Mouse (Mus musculus) liver, embryonic 16.5 days (tissue): ENCODE data around the gene Pan3. TPM values are rescaled to one million over a fixed set of nuclear protein-coding genes. Genes with fewer than 3 reads are reported as not detected.

Experiments used
- ATAC-seq: fragments of 200-750 bp; cut with Nextera tagmentation; 2 replicates; pipeline ENCODE4 v1.8.0; 2017; ENCODE audit warnings: low read depth, mild to moderate bottlenecking, moderate number of reproducible peaks, moderate library complexity
- H3K27ac ChIP-seq: fragments of 300-500 bp; sonication (generic); 2 replicates; pipeline ENCODE4 v1.5.1; 2014; ENCODE audit warnings: mild to moderate bottlenecking, low read length
- H3K27me3 ChIP-seq: fragments of 300-500 bp; sonication (generic); 2 replicates; pipeline ENCODE4 v1.6.1; 2014; ENCODE audit warnings: low read depth, low read length, mixed read lengths; ENCODE audit not compliant: control insufficient read depth, insufficient read depth
- H3K36me3 ChIP-seq: fragments of 300-500 bp; sonication (generic); 2 replicates; pipeline ENCODE4 v1.6.1; 2014; ENCODE audit warnings: mild to moderate bottlenecking; ENCODE audit not compliant: control insufficient read depth, insufficient read depth
- H3K4me1 ChIP-seq: fragments of 300-500 bp; sonication (generic); 2 replicates; pipeline ENCODE4 v1.6.1; 2014; ENCODE audit warnings: low read depth, low read length, mixed read lengths; ENCODE audit not compliant: control insufficient read depth
- H3K4me2 ChIP-seq: fragments of 300-500 bp; sonication (generic); 2 replicates; pipeline ENCODE4 v1.6.1; 2014; ENCODE audit warnings: low read depth, low read length, mixed read lengths
- H3K4me3 ChIP-seq: fragments of 300-500 bp; sonication (generic); 2 replicates; pipeline ENCODE4 v1.5.1; 2014; ENCODE audit warnings: low read depth, mild to moderate bottlenecking, low read length
- H3K9ac ChIP-seq: fragments of 300-500 bp; sonication (generic); 2 replicates; pipeline ENCODE4 v1.6.1; 2014; ENCODE audit warnings: low read depth, low read length
- H3K9me3 ChIP-seq: fragments of 300-500 bp; sonication (generic); replicated peaks from 2 replicates; pipeline ENCODE4 v1.6.1; 2016; ENCODE audit warnings: low read length; ENCODE audit not compliant: control insufficient read depth
- WGBS: fragments of 180-500 bp; shearing (Covaris S2); extraction: QIAGEN DNeasy Blood & Tissue Kit; methylation state at CpG from one replicate; pipeline ENCODE4 v1.1.7; 2014; ENCODE audit not compliant: insufficient replicate concordance; 5-methylcytosine and 5-hydroxymethylcytosine counted together
- polyA plus RNA-seq: library from polyadenylated mRNA; unstranded; fragments of >200 nt; fragmentation: Nextera tagmentation; extraction: Ambion mirVana; gene quantifications from 2 replicates; pipeline ENCODE4 v1.2.1, GENCODE M21; 2015

Pan3 gene
- polyA plus RNA-seq, 1 experiment from 2014 or later: 32.0 TPM

- no peaks in the 10 kb centered on the region for H3K9me3 ChIP-seq
- H3K9ac ChIP-seq: no peak overlapping the region
- H3K4me3 ChIP-seq: no peak overlapping the region
- ATAC-seq: no peak
- no peaks in the 10 kb centered on the region for H3K27me3 ChIP-seq
- H3K4me2 ChIP-seq: peak overlapping the region; percentile 14; the same call in 1 of the 2 replicates
- 39% methylated on average over 3 of the region's 3 CpGs for WGBS
- no peaks in the 10 kb centered on the region; the same call in 1 of the 2 replicates for H3K36me3 ChIP-seq
- peak overlapping the region; percentile 55 for H3K27ac ChIP-seq
- H3K4me1 ChIP-seq: peaks cover 68% of the 10 kb centered on the region
These were observed 11.1 kb downstream of the Pan3 start for GRCm38 (mm10) chr5:147440996-147441507.

DNA sequence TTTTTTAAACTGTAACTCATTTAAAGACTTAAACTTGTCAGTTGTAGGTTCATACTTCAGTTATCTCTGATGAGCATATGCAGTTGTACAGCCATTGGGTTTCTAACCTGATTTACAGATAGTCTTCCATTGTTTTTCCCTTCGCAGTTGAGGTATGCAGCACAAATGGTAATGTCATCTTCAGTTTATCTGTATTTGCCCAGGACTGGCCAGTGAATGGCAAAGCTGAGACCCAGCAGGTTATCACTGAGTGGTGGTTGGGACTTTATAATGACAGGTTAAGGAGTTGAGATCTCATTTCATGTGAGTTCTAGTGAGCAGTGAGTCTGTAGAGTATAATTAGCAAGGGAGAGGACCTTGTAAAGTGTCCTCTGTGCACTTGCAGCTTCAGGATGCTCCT, 12.0 kb downstream of the Pan3 start:
- ATAC-seq: peak; percentile 59
- H3K9ac ChIP-seq: no peak overlapping the region
- no peak overlapping the region for H3K4me3 ChIP-seq
- no peaks in the 10 kb centered on the region for H3K9me3 ChIP-seq
- peaks cover 59% of the 10 kb centered on the region for H3K4me1 ChIP-seq
- no peaks in the 10 kb centered on the region for H3K27me3 ChIP-seq
- H3K36me3 ChIP-seq: no peaks in the 10 kb centered on the region; the same call in 1 of the 2 replicates
- 14% methylated on average over 1 of the region's 1 CpGs for WGBS
- peak overlapping the region; percentile 2; the same call in 1 of the 2 replicates for H3K4me2 ChIP-seq
- peak overlapping the region; percentile 21; the same call in 1 of the 2 replicates for H3K27ac ChIP-seq

- 47% methylated on average over 4 of the region's 4 CpGs for WGBS
- Histone ChIP-seq H3K36me3 (no peaks in the 10 kb centered on the region; the same call in 1 of the 2 replicates), H3K9ac (no peak overlapping the region), H3K9me3 (no peaks in the 10 kb centered on the region), H3K4me2 (no peak overlapping the region), H3K4me1 (peaks cover 51% of the 10 kb centered on the region), H3K27me3 (no peaks in the 10 kb centered on the region), H3K4me3 (no peak overlapping the region), H3K27ac (no peak overlapping the region)
- ATAC-seq: no peak
These were observed 12.8 kb downstream of the Pan3 start for GRCm38 (mm10) chr5:147442741-147443140.

DNA sequence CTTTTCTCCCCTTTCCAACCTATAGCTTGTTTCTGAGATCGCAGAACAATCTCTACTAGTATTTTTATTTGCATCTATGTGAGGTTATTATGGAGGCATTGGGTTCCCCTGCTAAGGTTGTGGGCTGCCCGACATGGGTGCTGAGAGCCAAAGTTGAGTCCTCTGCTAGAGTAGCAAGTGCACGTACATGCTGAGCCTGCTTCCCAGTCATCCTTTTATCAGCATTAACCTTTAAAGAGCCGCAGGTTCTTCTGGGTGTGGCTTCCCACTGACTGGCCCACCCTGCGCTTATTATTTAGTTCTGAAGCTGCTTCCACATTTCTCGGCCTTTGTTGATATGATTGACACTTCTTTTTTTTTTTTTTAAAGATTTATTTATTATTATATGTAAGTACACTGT, 14.3 kb downstream of the Pan3 start:
- Histone ChIP-seq H3K4me1 (peaks cover 44% of the 10 kb centered on the region), H3K36me3 (no peaks in the 10 kb centered on the region), H3K4me3 (peak overlapping the region; percentile 15; the same call in 1 of the 2 replicates), H3K9me3 (no peaks in the 10 kb centered on the region), H3K27me3 (no peaks in the 10 kb centered on the region), H3K27ac (peak overlapping the region; percentile 34; the same call in 1 of the 2 replicates), H3K9ac (no peak overlapping the region), H3K4me2 (peak overlapping the region; percentile 33)
- WGBS: 34% methylated on average over 6 of the region's 6 CpGs
- peak; percentile 77 for ATAC-seq

- peaks cover 43% of the 10 kb centered on the region for H3K4me1 ChIP-seq
- WGBS: 49% methylated on average over 2 of the region's 2 CpGs
- no peak overlapping the region for H3K4me3 ChIP-seq
- ATAC-seq: peak; percentile 57; the same call in 1 of the 2 replicates
- H3K36me3 ChIP-seq: no peaks in the 10 kb centered on the region
- peak overlapping the region; percentile 33; the same call in 1 of the 2 replicates for H3K27ac ChIP-seq
- peak overlapping the region; percentile 33 for H3K4me2 ChIP-seq
- no peaks in the 10 kb centered on the region for H3K9me3 ChIP-seq
- H3K9ac ChIP-seq: no peak overlapping the region
- H3K27me3 ChIP-seq: no peaks in the 10 kb centered on the region
These were observed 14.8 kb downstream of the Pan3 start for GRCm38 (mm10) chr5:147444757-147445156.

GRCm38 (mm10) chr5:147445252-147445651, 15.3 kb downstream of the Pan3 start:
- H3K4me2 ChIP-seq: no peak overlapping the region
- peak overlapping the region; percentile 45 for H3K27ac ChIP-seq
- ATAC-seq: no peak
- H3K27me3 ChIP-seq: no peaks in the 10 kb centered on the region
- no peak overlapping the region for H3K4me3 ChIP-seq
- WGBS: 55% methylated on average over 4 of the region's 4 CpGs
- no peaks in the 10 kb centered on the region for H3K9me3 ChIP-seq
- H3K9ac ChIP-seq: no peak overlapping the region
- no peaks in the 10 kb centered on the region for H3K36me3 ChIP-seq
- H3K4me1 ChIP-seq: peaks cover 43% of the 10 kb centered on the region

DNA sequence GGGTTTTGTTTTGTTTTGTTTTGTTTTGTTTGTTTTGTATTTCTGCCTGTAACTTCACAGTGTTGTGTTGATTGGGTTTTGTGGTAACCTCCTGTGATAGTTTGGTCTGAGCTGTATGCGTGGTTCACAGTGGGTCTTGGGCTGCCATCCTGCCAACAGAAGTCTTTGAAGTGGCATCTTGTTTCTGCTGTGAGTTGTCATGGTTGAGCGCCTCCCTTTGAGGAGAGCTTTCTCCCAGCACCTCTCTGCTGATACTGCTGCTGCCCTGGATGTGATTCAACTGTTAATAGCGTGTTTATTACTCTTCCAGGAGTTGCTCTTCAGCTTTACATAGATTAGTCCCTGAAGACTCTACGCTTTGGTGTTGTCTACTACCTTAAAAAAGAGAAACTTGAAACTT, 18.6 kb downstream of the Pan3 start:
- H3K4me3 ChIP-seq: no peak overlapping the region
- H3K9me3 ChIP-seq: no peaks in the 10 kb centered on the region
- no peak overlapping the region for H3K4me2 ChIP-seq
- H3K4me1 ChIP-seq: peaks cover 17% of the 10 kb centered on the region
- H3K36me3 ChIP-seq: peaks cover 3% of the 10 kb centered on the region; the same call in 1 of the 2 replicates
- ATAC-seq: no peak
- 86% methylated on average over 4 of the region's 4 CpGs for WGBS
- H3K9ac ChIP-seq: no peak overlapping the region
- H3K27ac ChIP-seq: no peak overlapping the region
- H3K27me3 ChIP-seq: no peaks in the 10 kb centered on the region

- Histone ChIP-seq H3K36me3 (peaks cover 5% of the 10 kb centered on the region; the same call in 1 of the 2 replicates), H3K27ac (no peak overlapping the region), H3K4me1 (peaks cover 15% of the 10 kb centered on the region), H3K4me3 (no peak overlapping the region), H3K27me3 (no peaks in the 10 kb centered on the region), H3K9me3 (no peaks in the 10 kb centered on the region), H3K9ac (no peak overlapping the region), H3K4me2 (no peak overlapping the region)
- 78% methylated on average over 4 of the region's 4 CpGs for WGBS
- no peak for ATAC-seq
These were observed 19.0 kb downstream of the Pan3 start for GRCm38 (mm10) chr5:147448933-147449332.

DNA sequence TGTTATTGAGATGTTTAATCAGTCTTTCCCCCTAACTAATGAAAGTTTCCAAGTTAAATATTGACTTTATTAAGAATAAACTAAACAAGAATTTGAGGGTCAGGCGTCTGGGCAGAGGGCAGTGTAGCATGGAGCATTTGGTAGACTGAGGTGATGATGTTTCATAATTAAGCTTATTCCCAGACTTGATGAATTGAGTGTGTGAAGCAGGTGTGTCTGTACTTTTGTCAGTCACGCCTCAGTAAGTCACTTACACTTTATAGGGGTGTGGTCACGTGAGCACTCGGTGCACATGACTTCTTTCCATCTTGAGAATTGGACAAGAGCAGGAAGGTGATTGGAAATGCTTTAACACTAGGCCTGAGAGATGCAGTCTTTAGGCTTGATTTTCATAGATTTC, 26.5 kb downstream of the Pan3 start:
- no peak overlapping the region for H3K4me3 ChIP-seq
- no peak overlapping the region for H3K4me2 ChIP-seq
- no peak overlapping the region for H3K9ac ChIP-seq
- H3K36me3 ChIP-seq: peaks cover 13% of the 10 kb centered on the region
- no peaks in the 10 kb centered on the region for H3K9me3 ChIP-seq
- H3K27ac ChIP-seq: no peak overlapping the region
- ATAC-seq: no peak
- H3K27me3 ChIP-seq: no peaks in the 10 kb centered on the region
- WGBS: 70% methylated on average over 4 of the region's 4 CpGs
- H3K4me1 ChIP-seq: no peaks in the 10 kb centered on the region
